Mouse (Mus musculus) spleen, adult 2 months (tissue): ENCODE data around the gene Gjb5.

Experiments used
- CTCF ChIP-seq: fragments of 200-500 bp; IDR thresholded peaks from 2 replicates; pipeline ENCODE4 v1.5.1; 2011; ENCODE audit warnings: mild to moderate bottlenecking, inconsistent platforms; ENCODE audit not compliant: insufficient read depth, insufficient read length, insufficient replicate concordance; ENCODE audit errors: extremely low read depth
- POLR2A ChIP-seq: fragments of 200-500 bp; IDR thresholded peaks from 2 replicates; pipeline ENCODE4 v1.6.1; 2011; ENCODE audit warnings: low read depth, low read length, inconsistent platforms

GRCm38 (mm10) chr4:127402166-127402565 lies 44.2 kb upstream of the Gjb5 start:
- no peak for TF ChIP-seq CTCF
- no peak for TF ChIP-seq POLR2A
